Mouse (Mus musculus): ENCODE data around the gene Dis3l2.

The Dis3l2 gene
- long read RNA-seq, experiment 1, partial matches to known transcripts, result 0 of 11 reads
- long read RNA-seq, experiment 1, other reads (novel, unspliced or antisense), result 9 of 11 reads
- long read RNA-seq, experiment 2, partial matches to known transcripts, result 1 of 9 reads
- long read RNA-seq, experiment 2, other reads (novel, unspliced or antisense), result 7 of 9 reads

DNA sequence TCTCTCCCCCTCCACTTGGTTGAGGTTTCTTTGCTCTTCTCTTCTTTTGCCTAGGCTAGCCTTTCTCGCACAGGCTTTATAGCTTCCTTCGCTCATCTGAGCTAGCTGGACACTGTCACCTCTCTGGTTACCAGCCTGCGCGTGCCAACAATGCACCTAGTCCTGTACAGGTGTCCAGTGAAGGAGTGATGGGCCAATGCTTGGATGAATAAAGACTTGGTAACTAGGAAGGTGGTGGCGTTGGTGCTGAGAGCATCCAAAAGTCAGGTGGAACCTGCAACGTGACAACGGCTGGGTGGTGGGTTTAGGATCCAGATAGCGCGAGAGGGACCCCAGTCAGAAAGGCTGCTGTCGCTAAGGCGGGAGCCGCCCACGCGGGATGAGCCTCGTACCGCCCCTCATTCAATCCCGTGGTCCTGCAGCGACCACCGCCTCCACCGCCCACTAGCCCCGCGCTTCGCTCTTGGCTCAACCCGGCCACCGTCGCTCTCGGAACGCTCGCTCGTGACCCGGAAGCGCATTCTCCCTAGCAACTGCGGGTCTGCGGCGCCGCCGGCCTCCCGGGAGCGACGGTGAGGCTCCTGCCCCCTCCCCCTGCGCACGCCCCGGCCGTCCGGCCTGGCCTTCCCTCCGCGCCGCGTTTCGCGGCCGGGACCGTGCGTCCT lies at the start of gene Dis3l2:
Dis3l2 (plus strand) TSS at position 509 of the 665 bp plus-strand sequence.
- intact Hi-C loops (cut with DNase I), result no loop called here

DNA sequence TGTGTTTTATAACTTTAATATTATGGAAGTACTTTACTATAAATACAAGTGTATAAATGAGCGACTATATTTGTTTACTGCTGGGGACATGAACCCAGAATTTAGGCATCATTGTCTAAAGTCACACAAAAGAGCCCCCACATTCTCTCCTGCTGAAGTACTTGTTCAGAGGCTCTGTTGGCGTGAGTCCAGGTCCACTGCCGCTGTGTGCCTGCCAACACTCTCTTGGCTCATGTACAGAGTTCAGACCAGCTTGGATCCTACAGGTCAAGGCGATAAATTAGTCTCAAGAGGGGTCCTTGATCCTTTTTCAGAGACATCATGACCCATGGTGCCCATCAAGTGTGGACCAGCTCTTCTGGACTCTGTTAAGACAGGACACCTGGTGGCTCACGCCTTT lies 46.5 kb upstream of the Dis3l2 start:
- intact Hi-C loops (cut with DNase I), result no loop called here

DNA sequence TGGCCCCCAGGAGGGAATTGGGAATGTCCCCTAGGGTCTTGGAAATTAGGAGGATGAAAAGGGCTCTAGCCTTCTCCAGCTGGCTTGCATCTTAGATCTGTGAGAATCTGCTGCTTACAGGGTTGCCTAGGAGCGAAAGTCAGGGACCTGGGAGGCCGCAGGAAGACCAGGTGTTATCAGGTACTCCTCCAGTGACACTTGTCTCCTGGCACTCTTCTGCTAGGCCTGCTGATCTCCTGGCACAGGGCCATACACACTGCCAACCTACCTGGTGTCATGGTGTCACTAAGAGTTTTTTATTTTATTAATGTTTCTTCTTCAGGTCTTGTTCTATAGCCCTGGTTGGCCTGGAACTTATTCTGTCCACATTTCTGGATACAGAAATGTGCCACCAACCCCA lies 38.5 kb upstream of the Dis3l2 start:
- intact Hi-C loops (cut with DNase I), result no loop called here

GRCm38 (mm10) chr1:86669552-86670273 lies 33.9 kb upstream of the Dis3l2 start:
- intact Hi-C loops (cut with DNase I), result loop anchor here (1.0 kb wide), 1 partner anchor 373 kb away; no protein-coding TSS in a partner anchor

- intact Hi-C loops (cut with DNase I), result loop anchor here (1.0 kb wide), 1 partner anchor 372 kb away; no protein-coding TSS in a partner anchor
Measured at GRCm38 (mm10) chr1:86670279-86671038, 33.1 kb upstream of the Dis3l2 start, which contains the start of gene Nppc. TSS of gene Nppc (minus strand) at chr1:86670571.

DNA sequence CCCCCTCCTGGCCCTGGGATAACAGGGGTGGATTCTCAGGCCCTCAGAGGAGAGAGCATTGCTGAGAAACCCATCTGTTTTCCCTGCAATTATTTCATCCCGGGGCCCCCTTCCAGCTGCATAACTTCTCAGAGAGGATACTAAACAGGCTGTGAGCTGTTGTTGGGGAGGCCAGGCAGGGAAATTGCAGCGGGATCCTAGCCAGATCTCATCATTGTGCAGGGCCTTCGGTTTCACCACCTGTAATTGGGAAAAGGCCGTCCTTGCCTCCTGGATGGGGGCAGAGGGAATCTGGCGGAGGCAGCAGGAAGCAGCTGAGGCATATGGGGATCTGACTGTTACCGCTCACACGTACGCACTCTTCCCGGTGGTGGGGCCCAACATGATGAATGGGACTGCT lies 29.2 kb upstream of the Dis3l2 start:
- intact Hi-C loops (cut with DNase I), result no loop called here

- intact Hi-C loops (cut with DNase I), result no loop called here
Measured at GRCm38 (mm10) chr1:86675126-86675525, 28.5 kb upstream of the Dis3l2 start.

DNA sequence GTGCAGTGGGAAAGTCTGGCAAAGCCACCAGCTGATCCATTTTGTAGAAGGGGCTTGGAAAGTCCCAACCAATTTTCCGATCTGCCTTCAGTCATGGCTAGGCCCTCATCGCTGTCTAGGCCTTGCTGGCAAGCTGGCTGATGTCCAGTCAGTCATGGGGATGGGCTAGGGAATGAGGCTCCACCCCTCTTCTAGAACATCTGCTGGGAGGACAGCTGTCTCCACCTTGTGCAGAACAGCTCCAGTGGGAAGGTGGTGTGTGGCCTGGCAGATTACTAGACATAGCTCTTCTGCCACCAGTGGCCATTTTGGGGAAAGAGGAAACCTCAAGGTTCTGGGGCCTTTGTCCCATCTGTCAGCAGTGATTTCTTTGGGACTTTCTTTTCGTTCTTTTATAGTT lies 26.0 kb upstream of the Dis3l2 start:
- intact Hi-C loops (cut with DNase I), result no loop called here

GRCm38 (mm10) chr1:86678667-86679066 lies 24.9 kb upstream of the Dis3l2 start:
- intact Hi-C loops (cut with DNase I), result no loop called here

DNA sequence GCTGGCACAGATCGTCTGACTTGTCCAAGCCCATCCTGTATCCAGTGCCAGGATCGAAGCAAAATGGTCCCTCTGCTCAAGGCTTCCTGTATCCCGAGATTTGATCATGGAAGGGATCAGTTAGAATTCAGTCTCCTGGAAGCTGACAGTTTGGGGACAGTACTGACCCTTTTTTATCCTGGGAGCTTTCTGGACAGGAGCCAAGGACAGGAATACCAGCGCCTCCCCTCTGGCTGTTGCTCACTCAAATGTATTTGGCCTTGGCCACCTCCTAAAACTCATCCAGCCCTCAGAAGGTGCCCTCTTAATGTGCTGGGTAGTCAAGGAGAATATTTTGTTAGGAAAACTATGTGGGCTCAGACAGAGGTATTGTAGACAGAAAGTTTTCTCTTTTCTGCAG lies 16.4 kb upstream of the Dis3l2 start:
- intact Hi-C loops (cut with DNase I), result no loop called here

DNA sequence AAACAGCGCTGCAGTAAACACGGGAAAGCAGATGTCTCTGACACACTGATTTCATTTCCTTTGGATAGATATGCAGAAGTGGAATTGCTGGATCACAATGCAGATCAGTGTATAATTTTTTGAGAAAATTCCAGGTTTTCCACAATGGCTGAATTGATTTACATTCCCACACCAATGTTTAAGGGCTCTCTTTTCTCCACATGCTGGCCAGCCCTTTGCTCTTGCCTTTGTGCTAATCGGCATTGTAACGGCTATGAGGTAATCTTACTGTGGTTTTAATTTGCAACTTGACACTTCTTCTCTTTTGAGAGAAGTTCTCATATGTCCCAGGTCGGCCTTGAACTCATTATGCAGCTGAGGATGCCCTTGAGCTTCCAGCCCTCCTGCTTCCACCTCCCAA lies 12.6 kb upstream of the Dis3l2 start:
- intact Hi-C loops (cut with DNase I), result no loop called here

DNA sequence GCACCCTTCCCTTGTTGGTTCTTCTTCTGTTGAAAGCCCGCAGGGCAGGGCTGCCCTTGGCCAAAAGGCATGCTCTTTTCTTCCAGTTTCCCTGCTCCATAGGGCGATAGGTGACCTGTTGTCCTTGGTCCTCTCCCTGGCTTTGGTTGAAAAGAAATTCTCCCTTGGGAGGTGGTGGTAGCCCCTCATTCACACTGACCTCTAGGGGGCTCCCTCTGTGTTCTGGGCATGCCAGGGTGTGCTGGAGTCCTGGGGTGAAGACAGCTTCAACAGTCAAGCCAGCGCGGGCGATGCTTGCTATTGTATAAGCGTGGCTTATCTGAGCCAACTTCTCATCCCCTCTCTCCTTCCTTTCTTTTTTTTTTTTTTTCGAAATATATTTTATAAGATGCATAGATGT lies 6.7 kb upstream of the Dis3l2 start:
- intact Hi-C loops (cut with DNase I), result no loop called here

DNA sequence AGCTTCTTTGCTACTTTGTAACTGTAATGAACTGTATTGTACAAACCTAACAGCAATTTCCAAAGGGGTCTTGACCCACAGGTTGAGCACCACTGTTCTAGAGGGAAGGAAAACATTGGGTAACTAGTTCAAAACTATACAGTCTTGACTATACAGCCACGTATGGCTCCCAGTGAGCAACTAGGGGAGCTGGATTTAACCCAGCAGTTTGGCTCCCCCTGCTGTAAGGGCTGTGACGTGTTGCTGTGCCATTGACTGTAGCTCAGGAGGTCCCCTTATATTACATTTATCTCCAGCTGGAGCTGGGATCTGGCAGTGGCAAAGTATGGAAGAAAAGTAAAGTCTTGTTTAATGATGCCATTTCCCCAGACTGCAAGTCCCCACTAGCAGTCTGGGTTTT lies 4.9 kb upstream of the Dis3l2 start:
- intact Hi-C loops (cut with DNase I), result no loop called here

GRCm38 (mm10) chr1:86699346-86700136 lies 4.1 kb upstream of the Dis3l2 start:
- intact Hi-C loops (cut with DNase I), result no loop called here

- intact Hi-C loops (cut with DNase I), result no loop called here
Measured at GRCm38 (mm10) chr1:86700367-86700766, 3.2 kb upstream of the Dis3l2 start.

GRCm38 (mm10) chr1:86703965-86704326 lies 338 bp downstream of the Dis3l2 start:
- intact Hi-C loops (cut with DNase I), result no loop called here

- intact Hi-C loops (cut with DNase I), result no loop called here
Measured at GRCm38 (mm10) chr1:86705461-86705860, 1.9 kb downstream of the Dis3l2 start.

DNA sequence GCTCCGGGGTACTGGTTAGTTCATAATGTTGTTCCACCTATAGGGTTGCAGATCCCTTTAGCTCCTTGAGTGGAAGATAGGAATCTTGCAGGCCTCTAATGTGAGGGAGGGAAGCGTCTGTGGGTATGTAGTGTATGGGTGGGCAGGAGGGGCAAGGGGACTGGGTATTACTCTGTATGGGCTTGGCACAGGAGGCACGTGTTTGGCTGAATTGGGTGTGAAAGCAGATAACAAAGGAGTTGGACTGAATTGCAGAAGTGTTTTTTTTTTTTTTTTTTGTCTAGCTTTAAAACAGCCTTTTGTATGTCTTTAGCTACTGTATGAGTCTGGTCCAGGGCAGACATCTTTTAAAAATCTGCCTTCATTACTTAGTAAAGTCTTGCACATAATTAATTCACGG lies 5.9 kb downstream of the Dis3l2 start:
- intact Hi-C loops (cut with DNase I), result no loop called here

DNA sequence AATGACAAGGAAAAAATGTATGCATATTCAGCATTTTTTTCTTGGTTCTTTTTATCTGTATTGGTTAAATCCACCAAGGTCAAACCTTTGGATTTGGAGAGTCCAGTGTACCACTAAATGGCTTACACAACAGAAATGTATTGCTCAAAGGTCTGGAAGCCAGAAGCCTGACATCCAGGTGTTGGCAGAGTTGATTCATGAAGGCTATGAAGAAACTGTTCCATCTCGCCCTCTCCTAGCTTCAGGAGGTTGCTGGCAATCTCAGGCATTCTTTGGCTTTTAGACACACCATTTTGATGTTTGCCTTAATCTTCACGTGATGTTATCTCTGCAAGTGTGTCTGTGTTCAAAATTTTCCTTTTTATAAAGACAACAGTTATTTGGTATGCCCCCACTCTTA lies 8.4 kb downstream of the Dis3l2 start:
- intact Hi-C loops (cut with DNase I), result no loop called here

GRCm38 (mm10) chr1:86713054-86713453 lies 9.4 kb downstream of the Dis3l2 start:
- intact Hi-C loops (cut with DNase I), result no loop called here

- intact Hi-C loops (cut with DNase I), result no loop called here
Measured at GRCm38 (mm10) chr1:86718190-86718589, 14.6 kb downstream of the Dis3l2 start.
